ENCODE assay signal across 26 mouse cellular contexts in the genomic region with DNA sequence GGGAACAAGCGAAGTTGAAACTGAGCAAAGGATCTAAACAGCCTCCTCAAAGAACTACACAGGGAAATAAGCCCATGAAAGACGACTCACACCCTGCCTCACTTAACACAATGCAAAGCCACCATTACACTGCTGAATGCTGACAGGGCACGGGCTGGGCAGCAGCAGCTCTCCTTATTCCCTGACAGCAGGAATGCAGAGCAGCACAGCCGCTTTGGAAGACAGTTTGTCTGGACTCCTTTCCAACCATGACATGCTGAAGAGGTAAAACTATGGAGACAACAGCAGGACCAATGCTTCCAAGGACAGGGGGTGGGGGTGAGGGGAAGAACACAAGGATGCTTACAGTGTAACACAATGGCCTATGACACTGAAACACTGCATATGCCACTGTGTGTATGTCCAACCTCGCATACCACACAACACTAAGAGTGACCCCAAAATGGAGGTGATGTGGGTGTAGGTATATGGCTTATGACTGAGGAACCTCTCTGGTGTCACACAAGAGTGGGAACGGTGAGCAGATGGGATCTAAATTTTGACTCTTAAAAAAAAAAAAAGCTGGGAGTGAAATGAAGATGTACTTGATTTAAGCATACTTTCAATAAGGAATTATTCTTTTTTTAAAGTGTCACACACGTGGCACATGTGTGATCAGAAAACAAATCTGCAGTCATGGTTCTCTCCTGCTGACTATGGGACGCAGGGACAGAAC. TPM values are rescaled to one million over a fixed set of nuclear protein-coding genes. Genes with fewer than 3 reads are reported as not detected.
"Had no signal": no experiment of that assay in that cellular context is flagged by ENCODE, and none has a peak within 500 bp of the region (broad histone marks: within the 10 kb centered on the region; RNA-seq: fewer than 3 reads in every experiment).

No protein-coding gene starts in this region.

- H3K4me1 ChIP-seq: heart, embryonic 13.5 days; heart, embryonic 15.5 days; hindbrain, embryonic 10.5 days; hindbrain, embryonic 12.5 days; intestine, embryonic 15.5 days; limb, embryonic 13.5 days; limb, embryonic 15.5 days had no signal

- H3K4me2 ChIP-seq: heart, embryonic 11.5 days; heart, embryonic 13.5 days; heart, embryonic 15.5 days; hindbrain, embryonic 12.5 days; hindbrain, embryonic 14.5 days; intestine, embryonic 15.5 days; limb, embryonic 13.5 days; limb, embryonic 15.5 days; liver, embryonic 12.5 days had no signal

- H3K27ac ChIP-seq: gastrocnemius, adult 2 months; heart, embryonic 13.5 days; heart, embryonic 15.5 days; hindbrain, embryonic 10.5 days; hindbrain, embryonic 12.5 days; hindbrain, embryonic 14.5 days; intestine, embryonic 15.5 days; limb, embryonic 13.5 days; limb, embryonic 15.5 days; liver, embryonic 12.5 days; liver, embryonic 14.5 days had no signal

- ATAC-seq: hindbrain, embryonic 16.5 days; inflammation-experienced regulatory T-cells, adult 6 months; intestine, embryonic 15.5 days; intestine, postnatal 0 days; liver, embryonic 12.5 days had no signal

- H3K9me3 ChIP-seq: heart, embryonic 13.5 days; heart, embryonic 15.5 days; hindbrain, embryonic 10.5 days; hindbrain, embryonic 12.5 days; intestine, embryonic 15.5 days; limb, embryonic 13.5 days; limb, embryonic 15.5 days; liver, embryonic 12.5 days had no signal

- H3K4me3 ChIP-seq: gastrocnemius, adult 2 months; heart, embryonic 13.5 days; heart, embryonic 15.5 days; hindbrain, embryonic 10.5 days; hindbrain, embryonic 12.5 days; intestine, embryonic 15.5 days; limb, embryonic 13.5 days; limb, embryonic 15.5 days; liver, embryonic 12.5 days had no signal

- H3K27me3 ChIP-seq: heart, embryonic 13.5 days; heart, embryonic 15.5 days; hindbrain, embryonic 12.5 days; intestine, embryonic 15.5 days; limb, embryonic 13.5 days; limb, embryonic 15.5 days; liver, embryonic 12.5 days had no signal

- DNase-seq: gastrocnemius, adult 2 months; gastrocnemius, postnatal 10 days; gastrocnemius, postnatal 25 days; heart, postnatal 4 days; kidney, adult 18-20 months; kidney, adult 8-10 months; kidney, postnatal 10 days; kidney, postnatal 25 days; layer of hippocampus, adult 9-11 months; layer of hippocampus, postnatal 36 days had no signal

- H3K9ac ChIP-seq: heart, embryonic 13.5 days; heart, embryonic 15.5 days; hindbrain, embryonic 12.5 days; hindbrain, embryonic 14.5 days; intestine, embryonic 15.5 days; limb, embryonic 13.5 days; limb, embryonic 15.5 days; liver, embryonic 12.5 days; liver, embryonic 14.5 days had no signal

RNA-seq across cellular contexts. Expression of a gene that starts 31.5 kb away (rescaled TPM):
- total RNA-seq: granulocyte monocyte progenitor cell, adult 5-6 weeks; liver, adult 2 months had no signal
- polyA plus RNA-seq: inflammation-experienced regulatory T-cells, adult 6 months; liver, adult 2 months had no signal
